Mouse (Mus musculus) neural tube, embryonic 12.5 days (tissue): ENCODE data around the gene BC051142. TPM values are rescaled to one million over a fixed set of nuclear protein-coding genes. Genes with fewer than 3 reads are reported as not detected.
"Not testable (repeated sequence)": the region's sequence is repeated elsewhere in the genome, so short reads cannot be mapped to it uniquely, and the experiment has no call there.

Experiments
- ATAC-seq: fragments of 200-750 bp; cut with Nextera tagmentation; 2 replicates; pipeline ENCODE4 v1.8.0; 2017; ENCODE audit warnings: low read depth, mild to moderate bottlenecking, moderate TSS enrichment, moderate library complexity; ENCODE audit not compliant: low FRiP score
- H3K27ac ChIP-seq: fragments of 300-500 bp; sonication (generic); 2 replicates; pipeline ENCODE4 v1.5.1; 2016
- H3K27me3 ChIP-seq: fragments of 300-500 bp; sonication (generic); replicated peaks from 2 replicates; pipeline ENCODE4 v1.6.1; 2016; ENCODE audit warnings: mild to moderate bottlenecking
- H3K36me3 ChIP-seq: fragments of 300-500 bp; sonication (generic); 2 replicates; pipeline ENCODE4 v1.6.1; 2016; ENCODE audit warnings: mild to moderate bottlenecking
- H3K4me1 ChIP-seq: fragments of 300-500 bp; sonication (generic); 2 replicates; pipeline ENCODE4 v1.6.1; 2016
- H3K4me2 ChIP-seq: fragments of 300-500 bp; sonication (generic); replicated peaks from 2 replicates; pipeline ENCODE4 v1.6.1; 2016; ENCODE audit warnings: mild to moderate bottlenecking
- H3K4me3 ChIP-seq: fragments of 300-500 bp; sonication (generic); 2 replicates; pipeline ENCODE4 v1.5.1; 2016
- H3K9ac ChIP-seq: fragments of 300-500 bp; sonication (generic); 2 replicates; pipeline ENCODE4 v1.6.1; 2016; ENCODE audit warnings: mild to moderate bottlenecking
- H3K9me3 ChIP-seq: fragments of 300-500 bp; sonication (generic); 2 replicates; pipeline ENCODE4 v1.6.1; 2016; ENCODE audit warnings: mild to moderate bottlenecking
- WGBS: fragments of 180-500 bp; shearing (Covaris S2); methylation state at CpG from one replicate; pipeline ENCODE4 v1.1.7; 2016; 5-methylcytosine and 5-hydroxymethylcytosine counted together
- polyA plus RNA-seq: library from polyadenylated mRNA; unstranded; fragments of >200 nt; fragmentation: Nextera tagmentation; extraction: Ambion mirVana; gene quantifications from 2 replicates; pipeline ENCODE4 v1.2.1, GENCODE M21; 2016

Gene BC051142
- polyA plus RNA-seq, 1 experiment from 2014 or later = 1.4 TPM

- Histone ChIP-seq H3K27me3 (no peaks in the 10 kb centered on the region), H3K4me3 (no peak overlapping the region), H3K36me3 (no peaks in the 10 kb centered on the region), H3K4me1 (no peaks in the 10 kb centered on the region), H3K9me3 (no peaks in the 10 kb centered on the region), H3K4me2 (no peak overlapping the region), H3K9ac (no peak overlapping the region), H3K27ac (no peak overlapping the region)
- WGBS = 72% methylated on average over 7 of the region's 7 CpGs
- no peak for ATAC-seq
These were observed 21.4 kb downstream of the BC051142 start for GRCm38 (mm10) chr17:34420014-34420413.

DNA sequence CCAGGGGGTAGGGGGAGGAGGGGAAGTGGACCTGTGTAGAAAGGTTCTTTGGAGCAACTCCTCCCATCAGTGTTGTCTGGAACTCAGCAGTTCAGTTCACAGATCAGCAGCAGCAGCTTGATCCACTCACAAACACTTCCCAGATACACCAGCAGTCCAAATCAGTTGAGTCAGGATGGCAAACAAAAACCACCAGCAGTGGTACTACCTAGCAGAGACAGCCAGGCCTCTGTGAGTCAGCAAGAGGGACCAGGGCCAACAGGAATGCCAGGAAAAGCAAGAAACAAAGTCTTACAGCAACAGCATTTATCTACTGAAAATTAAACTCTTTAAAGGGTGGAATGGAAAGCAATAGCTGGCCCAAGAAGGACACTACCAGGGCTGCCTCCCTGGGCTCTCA is 29.0 kb downstream of the BC051142 start:
- ATAC-seq = no peak
- Histone ChIP-seq H3K27ac (no peak overlapping the region), H3K4me2 (no peak overlapping the region), H3K9ac (no peak overlapping the region), H3K4me3 (no peak overlapping the region), H3K36me3 (no peaks in the 10 kb centered on the region), H3K27me3 (no peaks in the 10 kb centered on the region), H3K9me3 (no peaks in the 10 kb centered on the region), H3K4me1 (no peaks in the 10 kb centered on the region)

- Histone ChIP-seq H3K4me1 (no peaks in the 10 kb centered on the region), H3K9ac (no peak overlapping the region), H3K4me3 (no peak overlapping the region), H3K27ac (no peak overlapping the region), H3K9me3 (peaks cover 7% of the 10 kb centered on the region), H3K27me3 (no peaks in the 10 kb centered on the region), H3K4me2 (no peak overlapping the region), H3K36me3 (no peaks in the 10 kb centered on the region)
- no peak for ATAC-seq
- WGBS = 68% methylated on average over 4 of the region's 4 CpGs
These were observed 38.5 kb downstream of the BC051142 start for GRCm38 (mm10) chr17:34437120-34437519.

GRCm38 (mm10) chr17:34437606-34438005 is 39.0 kb downstream of the BC051142 start:
- no peak overlapping the region for H3K27ac ChIP-seq
- no peak overlapping the region for H3K4me2 ChIP-seq
- no peaks in the 10 kb centered on the region for H3K36me3 ChIP-seq
- H3K9me3 ChIP-seq = peaks cover 7% of the 10 kb centered on the region
- no peak overlapping the region for H3K4me3 ChIP-seq
- 70% methylated on average over 7 of the region's 7 CpGs for WGBS
- H3K4me1 ChIP-seq = no peaks in the 10 kb centered on the region
- ATAC-seq = no peak
- no peak overlapping the region for H3K9ac ChIP-seq
- no peaks in the 10 kb centered on the region for H3K27me3 ChIP-seq

- Histone ChIP-seq H3K9me3 (peaks cover 7% of the 10 kb centered on the region), H3K4me1 (no peaks in the 10 kb centered on the region), H3K9ac (no peak overlapping the region), H3K4me3 (no peak overlapping the region), H3K27ac (no peak overlapping the region), H3K36me3 (no peaks in the 10 kb centered on the region), H3K27me3 (no peaks in the 10 kb centered on the region), H3K4me2 (no peak overlapping the region)
- ATAC-seq = no peak
- 83% methylated on average over 1 of the region's 1 CpGs for WGBS
These were observed 40.0 kb downstream of the BC051142 start for GRCm38 (mm10) chr17:34438588-34438987.

DNA sequence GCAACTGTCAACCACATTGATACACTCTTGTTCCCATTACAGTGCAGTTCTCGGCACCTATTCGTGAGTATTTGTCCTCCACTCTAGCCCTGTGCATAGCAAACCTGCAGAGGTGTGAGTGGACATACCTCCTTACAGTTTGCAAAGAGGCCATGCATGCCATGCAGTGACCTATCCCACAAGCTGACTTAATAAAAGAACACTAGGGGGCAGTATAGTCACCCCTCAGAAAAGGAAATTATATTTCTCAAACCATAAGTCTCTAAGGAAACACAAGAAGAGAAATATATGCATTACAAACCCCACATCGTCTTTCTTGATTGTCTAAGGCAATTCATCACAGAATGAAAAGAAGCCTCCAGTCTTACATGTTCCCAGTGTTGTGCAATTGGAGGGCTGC is 41.2 kb downstream of the BC051142 start:
- no peak overlapping the region for H3K9ac ChIP-seq
- ATAC-seq = no peak
- no peaks in the 10 kb centered on the region for H3K27me3 ChIP-seq
- H3K9me3 ChIP-seq = peaks cover 7% of the 10 kb centered on the region
- H3K4me1 ChIP-seq = no peaks in the 10 kb centered on the region
- no peak overlapping the region for H3K4me2 ChIP-seq
- 67% methylated on average over 3 of the region's 3 CpGs for WGBS
- H3K36me3 ChIP-seq = no peaks in the 10 kb centered on the region
- H3K4me3 ChIP-seq = no peak overlapping the region
- H3K27ac ChIP-seq = no peak overlapping the region

DNA sequence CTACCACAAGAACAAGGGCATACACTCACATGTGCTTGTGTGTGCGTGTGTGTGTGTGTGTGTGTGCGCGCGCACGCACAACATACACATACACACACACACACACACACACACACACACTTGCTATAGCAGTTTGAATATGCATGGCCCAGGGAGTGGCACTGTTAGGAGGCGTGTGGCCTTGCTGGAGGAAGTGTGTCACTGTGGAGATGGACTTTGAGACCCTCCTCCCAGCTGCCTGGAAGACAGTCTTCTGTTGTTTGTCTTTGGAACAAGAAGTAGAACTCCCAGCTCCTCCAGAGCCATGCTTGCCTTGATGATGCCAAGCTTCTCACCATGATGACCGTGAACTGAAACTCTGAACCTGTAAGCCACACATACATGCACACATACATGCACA is 43.4 kb downstream of the BC051142 start:
- Histone ChIP-seq H3K27me3 (no peaks in the 10 kb centered on the region), H3K36me3 (no peaks in the 10 kb centered on the region), H3K4me3 (no peak overlapping the region), H3K9me3 (no peaks in the 10 kb centered on the region), H3K27ac (no peak overlapping the region), H3K9ac (no peak overlapping the region), H3K4me1 (no peaks in the 10 kb centered on the region), H3K4me2 (no peak overlapping the region)
- WGBS = 90% methylated on average over 7 of the region's 7 CpGs
- no peak for ATAC-seq

DNA sequence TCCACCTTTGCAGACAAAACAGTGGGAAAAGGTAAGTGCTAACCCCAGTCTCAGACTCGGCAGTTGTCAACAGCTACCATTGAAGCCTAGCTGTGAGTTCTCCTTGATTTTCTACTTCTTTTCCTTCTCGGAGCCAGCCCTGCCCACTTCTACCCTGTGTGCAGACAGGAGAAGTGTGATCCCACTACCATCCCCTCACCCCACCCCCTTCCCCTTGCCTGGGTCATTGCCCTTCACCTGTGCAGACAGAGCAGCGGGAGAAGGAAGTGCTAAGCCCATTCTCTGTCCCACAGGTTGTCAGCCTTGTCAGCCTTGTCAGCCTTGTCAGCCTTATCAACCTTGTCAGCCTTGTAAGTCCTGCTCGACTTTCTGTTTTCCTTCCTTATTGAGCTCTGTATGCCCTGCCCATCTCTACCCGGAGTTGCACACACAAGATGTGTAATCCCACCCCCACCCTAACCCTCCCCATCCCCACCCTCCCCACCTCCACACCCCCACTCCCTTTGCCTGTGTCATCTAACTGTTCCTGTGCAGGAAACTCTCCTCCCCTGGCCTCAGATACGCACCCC is 49.9 kb downstream of the BC051142 start:
- Histone ChIP-seq H3K36me3 (no peaks in the 10 kb centered on the region), H3K4me2 (no peak overlapping the region), H3K27me3 (no peaks in the 10 kb centered on the region), H3K9me3 (no peaks in the 10 kb centered on the region), H3K9ac (no peak overlapping the region), H3K27ac (no peak overlapping the region), H3K4me1 (no peaks in the 10 kb centered on the region), H3K4me3 (no peak overlapping the region)
- 78% methylated on average over 6 of the region's 6 CpGs for WGBS
- ATAC-seq = no peak

DNA sequence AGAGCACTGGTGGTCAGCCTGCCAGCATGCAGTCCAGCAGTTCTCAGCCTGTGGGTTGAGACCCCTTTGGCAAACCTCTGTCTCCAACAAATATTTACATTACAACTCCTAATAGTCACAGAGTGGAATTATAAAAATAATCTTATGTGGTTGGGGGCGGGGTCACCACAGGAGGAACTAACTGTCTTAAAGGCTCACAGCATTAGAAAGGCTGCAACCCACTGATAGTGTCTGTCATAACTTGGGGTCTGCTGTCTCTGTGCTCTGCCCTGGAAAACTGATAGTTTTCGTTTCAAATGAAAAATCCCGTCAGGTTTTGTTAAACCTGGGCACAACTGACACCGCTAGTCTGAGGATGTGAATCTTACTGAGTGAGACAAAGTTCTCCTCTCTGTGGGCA is 59.0 kb downstream of the BC051142 start:
- H3K36me3 ChIP-seq = no peaks in the 10 kb centered on the region
- no peaks in the 10 kb centered on the region for H3K27me3 ChIP-seq
- no peak overlapping the region for H3K9ac ChIP-seq
- H3K4me3 ChIP-seq = no peak overlapping the region
- no peaks in the 10 kb centered on the region for H3K9me3 ChIP-seq
- no peak overlapping the region for H3K4me2 ChIP-seq
- H3K27ac ChIP-seq = no peak overlapping the region
- WGBS = 76% methylated on average over 4 of the region's 4 CpGs
- ATAC-seq = no peak
- H3K4me1 ChIP-seq = no peaks in the 10 kb centered on the region

- Histone ChIP-seq H3K4me3 (no peak overlapping the region), H3K9ac (no peak overlapping the region), H3K4me1 (no peaks in the 10 kb centered on the region), H3K9me3 (no peaks in the 10 kb centered on the region), H3K27ac (no peak overlapping the region), H3K4me2 (no peak overlapping the region), H3K36me3 (no peaks in the 10 kb centered on the region), H3K27me3 (no peaks in the 10 kb centered on the region)
- WGBS = 88% methylated on average over 3 of the region's 3 CpGs
- ATAC-seq = no peak
These were observed 60.6 kb downstream of the BC051142 start for GRCm38 (mm10) chr17:34459255-34459654.

DNA sequence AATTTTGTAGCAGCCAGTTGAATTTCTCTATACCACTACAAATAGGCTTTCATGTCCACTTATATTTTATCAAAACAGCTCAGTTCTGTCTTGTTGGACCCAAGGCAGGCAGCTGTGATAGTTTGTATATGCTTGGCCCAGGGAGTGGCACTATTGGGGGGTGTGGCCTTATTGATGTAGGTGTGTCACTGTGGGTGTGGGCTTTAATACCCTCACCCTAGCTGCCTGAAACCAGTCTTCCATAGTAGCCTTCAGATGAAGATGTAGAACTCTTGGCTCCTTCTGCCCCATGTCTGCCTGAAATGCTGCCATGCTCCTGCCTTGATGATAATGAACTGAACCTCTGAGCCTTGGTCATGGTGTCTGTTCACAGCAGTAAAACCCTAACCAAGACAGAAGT is 67.3 kb downstream of the BC051142 start:
- not testable (repeated sequence) for H3K36me3 ChIP-seq, ATAC-seq, H3K9ac ChIP-seq, H3K9me3 ChIP-seq, H3K27ac ChIP-seq, H3K4me1 ChIP-seq, H3K4me3 ChIP-seq, H3K4me2 ChIP-seq, H3K27me3 ChIP-seq

GRCm38 (mm10) chr17:34470491-34470890 is 71.9 kb downstream of the BC051142 start:
- Histone ChIP-seq H3K9ac (no peak overlapping the region), H3K27ac (no peak overlapping the region), H3K36me3 (no peaks in the 10 kb centered on the region), H3K4me2 (no peak overlapping the region), H3K4me3 (no peak overlapping the region), H3K9me3 (no peaks in the 10 kb centered on the region), H3K4me1 (no peaks in the 10 kb centered on the region), H3K27me3 (no peaks in the 10 kb centered on the region)
- WGBS = 82% methylated on average over 2 of the region's 2 CpGs
- no peak for ATAC-seq

DNA sequence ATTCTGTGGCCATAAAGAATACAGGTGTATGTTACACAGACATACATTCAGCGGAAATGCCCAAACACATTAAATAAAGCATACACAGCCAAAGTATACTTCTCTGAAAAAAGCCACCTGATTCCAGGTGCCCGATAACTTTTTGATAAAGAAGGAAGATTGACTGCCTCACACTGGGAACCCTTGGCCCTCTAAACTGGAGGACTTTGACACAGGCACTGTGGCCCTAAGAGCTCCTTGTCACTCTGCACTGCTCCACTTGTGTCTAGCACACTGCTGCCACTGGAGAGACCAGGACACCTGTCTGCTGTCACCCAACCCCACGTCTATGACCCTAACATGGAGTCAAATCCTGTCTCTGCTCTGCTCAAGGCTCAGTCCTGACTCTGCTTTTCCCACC is 76.4 kb downstream of the BC051142 start:
- Histone ChIP-seq H3K9me3 (no peaks in the 10 kb centered on the region), H3K4me2 (no peak overlapping the region), H3K36me3 (no peaks in the 10 kb centered on the region), H3K4me3 (no peak overlapping the region), H3K4me1 (no peaks in the 10 kb centered on the region), H3K27ac (no peak overlapping the region), H3K27me3 (no peaks in the 10 kb centered on the region), H3K9ac (no peak overlapping the region)
- ATAC-seq = no peak
- WGBS = 80% methylated on average over 3 of the region's 3 CpGs
